Mouse (Mus musculus) cortical plate, adult 2 months (tissue): ENCODE data around the gene Gbp3. TPM values are rescaled to one million over a fixed set of nuclear protein-coding genes. Genes with fewer than 3 reads are reported as not detected.
"Not testable (repeated sequence)": the region's sequence is repeated elsewhere in the genome, so short reads cannot be mapped to it uniquely, and the experiment has no call there.

ENCODE experiments used
- H3K27ac ChIP-seq: fragments of 200-500 bp; 2 replicates; pipeline ENCODE4 v1.5.1; 2012; ENCODE audit warnings: low read length, control low read depth, inconsistent platforms; ENCODE audit not compliant: insufficient read depth
- H3K4me1 ChIP-seq: fragments of 200-500 bp; 2 replicates; pipeline ENCODE4 v1.6.1; 2011; ENCODE audit warnings: low read length; ENCODE audit not compliant: control insufficient read depth, insufficient read depth
- H3K4me3 ChIP-seq: fragments of 200-500 bp; 2 replicates; pipeline ENCODE4 v1.5.1; 2011; ENCODE audit warnings: mild to moderate bottlenecking, low read length, control low read depth; ENCODE audit not compliant: insufficient read depth
- CTCF ChIP-seq: fragments of 200-500 bp; IDR thresholded peaks from 2 replicates; pipeline ENCODE4 v1.5.1; 2011; ENCODE audit warnings: mild to moderate bottlenecking, control low read depth, low read length; ENCODE audit not compliant: insufficient read depth; ENCODE audit errors: extremely low read depth
- POLR2A ChIP-seq: fragments of 200-500 bp; IDR thresholded peaks from 2 replicates; pipeline ENCODE4 v1.6.1; 2011; ENCODE audit warnings: mild to moderate bottlenecking, low read length, control low read depth; ENCODE audit not compliant: insufficient read depth; ENCODE audit errors: extremely low read depth
- polyA plus RNA-seq: library from polyadenylated mRNA; depleted of rRNA; stranded (reverse); fragments of >200 nt; gene quantifications from 2 replicates; pipeline ENCODE4 v1.2.3, GENCODE M21; 2012

Gene Gbp3
- polyA plus RNA-seq, 1 experiment = 10.0 TPM

GRCm38 (mm10) chr3:142550052-142550676 lies 9.7 kb upstream of the Gbp3 start:
- no peak overlapping the region for H3K27ac ChIP-seq
- H3K4me1 ChIP-seq = no peaks in the 10 kb centered on the region
- no peak overlapping the region for H3K4me3 ChIP-seq
- TF ChIP-seq CTCF = no peak
- no peak for TF ChIP-seq POLR2A

DNA sequence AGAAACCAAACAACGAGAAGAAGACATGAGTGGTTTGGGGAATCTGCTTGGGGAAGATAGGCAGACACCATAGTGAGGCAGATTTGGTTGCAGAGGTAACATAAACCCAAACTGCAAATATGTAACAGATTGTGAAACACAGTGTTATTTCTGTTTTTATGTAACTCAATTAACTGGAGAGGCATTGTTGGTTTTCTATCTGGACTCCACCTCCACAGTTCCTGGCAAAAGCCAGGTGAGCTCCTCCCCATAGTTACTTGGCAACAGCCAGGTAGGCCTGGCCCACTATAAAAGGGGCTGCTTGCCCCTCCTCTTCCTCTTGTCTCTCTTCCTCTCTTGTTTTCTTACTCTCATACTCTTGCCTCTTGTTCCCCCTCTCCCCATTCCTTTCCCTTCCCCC lies 5.2 kb upstream of the Gbp3 start:
- H3K27ac ChIP-seq = no peak overlapping the region
- no peak overlapping the region for H3K4me3 ChIP-seq
- no peaks in the 10 kb centered on the region; the same call in 1 of the 2 replicates for H3K4me1 ChIP-seq
- no peak for TF ChIP-seq POLR2A

GRCm38 (mm10) chr3:142555623-142556022 lies 4.2 kb upstream of the Gbp3 start:
- Histone ChIP-seq H3K27ac (no peak overlapping the region), H3K4me1 (no peaks in the 10 kb centered on the region; the same call in 1 of the 2 replicates)
- TF ChIP-seq POLR2A (no peak), CTCF (no peak)

GRCm38 (mm10) chr3:142560296-142560948 lies 596 bp downstream of the Gbp3 start:
- Histone ChIP-seq H3K27ac (peak overlapping the region; percentile 82), H3K4me3 (peak overlapping the region; percentile 27; the same call in 1 of the 2 replicates), H3K4me1 (no peaks in the 10 kb centered on the region; the same call in 1 of the 2 replicates)
- TF ChIP-seq CTCF (peak; percentile 79), POLR2A (no peak)

More at GRCm38 (mm10) chr3:142555623-142556022, 4.2 kb upstream of the Gbp3 start:
- H3K4me3 ChIP-seq = no peak overlapping the region

GRCm38 (mm10) chr3:142561045-142561646 lies 1.3 kb downstream of the Gbp3 start:
- no peak overlapping the region for H3K27ac ChIP-seq
- H3K4me1 ChIP-seq = no peaks in the 10 kb centered on the region; the same call in 1 of the 2 replicates
- H3K4me3 ChIP-seq = no peak overlapping the region
- TF ChIP-seq CTCF (no peak), POLR2A (no peak)

- H3K4me1 ChIP-seq = no peaks in the 10 kb centered on the region; the same call in 1 of the 2 replicates
- H3K27ac ChIP-seq = no peak overlapping the region
- TF ChIP-seq CTCF (no peak), POLR2A (no peak)
- no peak overlapping the region for H3K4me3 ChIP-seq
Observed at GRCm38 (mm10) chr3:142561666-142562065, 1.8 kb downstream of the Gbp3 start.

GRCm38 (mm10) chr3:142567490-142567889 lies 7.7 kb downstream of the Gbp3 start:
- H3K4me1 ChIP-seq, H3K27ac ChIP-seq, H3K4me3 ChIP-seq: not testable (repeated sequence)

DNA sequence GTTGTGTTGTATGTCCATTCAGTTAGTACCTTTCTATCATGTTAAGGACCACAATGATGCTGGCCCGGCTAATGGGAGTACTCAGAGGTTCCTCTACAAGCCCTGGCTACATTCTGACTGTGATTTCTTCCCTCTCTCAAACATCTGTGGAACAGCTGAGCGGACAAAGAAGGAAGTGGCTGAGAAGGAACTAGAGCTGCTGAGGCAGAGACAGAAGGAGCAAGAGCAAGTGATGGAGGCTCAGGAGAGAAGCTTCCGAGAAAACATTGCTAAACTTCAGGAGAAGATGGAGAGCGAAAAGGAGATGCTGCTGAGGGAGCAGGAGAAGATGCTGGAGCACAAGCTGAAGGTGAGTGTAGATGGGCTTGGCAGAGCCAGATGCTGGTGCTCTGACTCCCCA lies 10.9 kb downstream of the Gbp3 start:
- no peak overlapping the region for H3K27ac ChIP-seq
- no peak overlapping the region for H3K4me3 ChIP-seq
- TF ChIP-seq CTCF (no peak), POLR2A (no peak)
- H3K4me1 ChIP-seq = no peaks in the 10 kb centered on the region

GRCm38 (mm10) chr3:142577108-142577507 lies 17.3 kb downstream of the Gbp3 start:
- TF ChIP-seq CTCF (no peak), POLR2A (no peak)
- H3K27ac ChIP-seq = no peak overlapping the region
- no peaks in the 10 kb centered on the region for H3K4me1 ChIP-seq
- no peak overlapping the region for H3K4me3 ChIP-seq

DNA sequence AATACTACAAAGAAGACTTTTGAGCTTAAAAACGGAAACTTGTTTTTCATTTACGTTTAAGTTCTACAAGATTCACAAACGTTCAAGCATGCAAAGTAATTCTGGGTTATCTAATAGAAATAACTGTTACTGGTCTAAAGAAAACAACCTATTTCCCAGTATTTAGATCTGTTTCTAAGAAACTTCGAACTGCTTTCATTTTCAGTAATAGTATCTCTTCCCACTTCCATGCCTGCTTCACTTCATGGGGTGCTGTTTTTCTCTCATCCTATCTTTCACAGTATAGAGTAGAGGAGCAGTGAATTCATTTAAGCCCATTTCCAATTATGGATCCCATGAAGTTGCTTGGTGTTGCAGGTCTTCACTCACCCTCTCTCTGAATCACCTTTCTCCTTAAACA lies 18.5 kb downstream of the Gbp3 start:
- Histone ChIP-seq H3K4me1 (no peaks in the 10 kb centered on the region), H3K27ac (no peak overlapping the region)
- TF ChIP-seq POLR2A (no peak), CTCF (no peak)

GRCm38 (mm10) chr3:142583067-142583466 lies 23.2 kb downstream of the Gbp3 start:
- Histone ChIP-seq H3K4me1 (no peaks in the 10 kb centered on the region), H3K4me3 (no peak overlapping the region), H3K27ac (no peak overlapping the region)
- no peak for TF ChIP-seq POLR2A
- no peak for TF ChIP-seq CTCF

More for the DNA sequence above, 18.5 kb downstream of the Gbp3 start:
- no peak overlapping the region for H3K4me3 ChIP-seq
